Mouse (Mus musculus) CH12.LX (cell line): ENCODE measurements around the gene Usp17la.

Experiments
- CTCF ChIP-seq, 2 experiments: IDR thresholded peaks in 1 of 2; conservative IDR thresholded peaks in 1 of 2; 2 replicates each; pipeline ENCODE4 v1.5.1; 2011 to 2012; ENCODE audit warnings: low read depth in 2 of 2, low read length in 2 of 2, improper control_type of control experiment in 1 of 2, inconsistent platforms in 1 of 2, mild to moderate bottlenecking in 1 of 2, moderate library complexity in 1 of 2
- E2F4 ChIP-seq: IDR thresholded peaks from 2 replicates; pipeline ENCODE4 v1.6.1; 2011; ENCODE audit warnings: low read depth, low read length, improper control_type of control experiment; ENCODE audit not compliant: insufficient replicate concordance
- ELF1 ChIP-seq: IDR thresholded peaks from 2 replicates; pipeline ENCODE4 v1.6.1; 2014; ENCODE audit warnings: low read depth, mild to moderate bottlenecking, inconsistent platforms, low read length, improper control_type of control experiment
- EP300 ChIP-seq: IDR thresholded peaks from 2 replicates; pipeline ENCODE4 v1.6.1; 2011; ENCODE audit warnings: low read length, improper control_type of control experiment
- IRF4 ChIP-seq: IDR thresholded peaks from 2 replicates; pipeline ENCODE4 v1.6.1; 2014; ENCODE audit warnings: low read depth, mild to moderate bottlenecking, inconsistent platforms, low read length, improper control_type of control experiment
- MAX ChIP-seq: IDR thresholded peaks from 2 replicates; pipeline ENCODE4 v1.6.1; 2011; ENCODE audit warnings: low read length, improper control_type of control experiment
- MAZ ChIP-seq: IDR thresholded peaks from 2 replicates; pipeline ENCODE4 v1.6.1; 2012; ENCODE audit warnings: low read depth, mild to moderate bottlenecking, inconsistent platforms, low read length, improper control_type of control experiment, moderate library complexity
- MEF2A ChIP-seq: IDR thresholded peaks from 2 replicates; pipeline ENCODE4 v1.6.1; 2014; ENCODE audit warnings: low read depth, mild to moderate bottlenecking, inconsistent platforms, low read length, improper control_type of control experiment, borderline replicate concordance
- NELFE ChIP-seq: IDR thresholded peaks from 2 replicates; pipeline ENCODE4 v1.6.1; 2011; ENCODE audit warnings: low read depth, low read length, improper control_type of control experiment
- POLR2A ChIP-seq: IDR thresholded peaks from 2 replicates; pipeline ENCODE4 v1.6.1; 2011; ENCODE audit warnings: low read depth, mild to moderate bottlenecking, improper control_type of control experiment, low read length
- POLR2AphosphoS2 ChIP-seq: IDR thresholded peaks from 2 replicates; pipeline ENCODE4 v1.6.1; 2011; ENCODE audit warnings: low read depth, low read length, improper control_type of control experiment
- USF1 ChIP-seq: IDR thresholded peaks from 2 replicates; pipeline ENCODE4 v1.6.1; 2014; ENCODE audit warnings: low read depth, mild to moderate bottlenecking, inconsistent platforms, low read length, improper control_type of control experiment
- ZC3H11A ChIP-seq: IDR thresholded peaks from 2 replicates; pipeline ENCODE4 v1.6.1; 2012; ENCODE audit warnings: low read depth, mild to moderate bottlenecking, inconsistent platforms, low read length, improper control_type of control experiment
- ZNF384 ChIP-seq: IDR thresholded peaks from 2 replicates; pipeline ENCODE4 v1.6.1; 2012; ENCODE audit warnings: low read depth, low read length, improper control_type of control experiment, inconsistent platforms

DNA sequence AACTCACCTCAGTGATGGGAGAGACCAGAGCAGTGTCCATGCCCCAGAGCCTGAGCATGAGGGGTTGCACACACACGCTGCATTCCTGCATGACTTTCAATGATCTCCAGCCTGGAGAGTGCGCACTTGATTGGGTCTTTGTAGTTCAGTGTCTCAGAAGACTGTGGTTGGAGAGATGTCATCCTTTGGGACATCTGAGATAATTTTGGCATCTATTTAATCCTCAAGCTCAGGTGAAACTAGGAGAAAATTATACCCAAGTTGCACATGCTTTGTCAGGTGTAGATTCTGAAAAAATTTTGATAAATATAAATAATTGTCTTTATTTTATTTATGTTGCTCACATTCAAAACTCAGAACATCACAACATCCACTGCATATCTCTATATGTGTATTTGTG is 39.0 kb downstream of the Usp17la start, which contains the start of gene Olfr666:
- TF ChIP-seq CTCF (conservative IDR thresholded peaks at IDR 0.05 in 1 of 2, IDR thresholded peaks at IDR 0.05 in 1 of 2; ENCODE audit: low read depth in 2 of 2, low read length in 2 of 2) (no peak), NELFE (no peak), MEF2A (no peak), MAX (no peak), POLR2A (no peak), MAZ (no peak), EP300 (no peak), POLR2AphosphoS2 (no peak), IRF4 (no peak), ZC3H11A (no peak), USF1 (no peak), ELF1 (no peak), ZNF384 (no peak), E2F4 (no peak)
